Mouse (Mus musculus) E14TG2a.4 (cell line): ENCODE data around the gene Rnase10.

ENCODE experiments used
- CTCF ChIP-seq: conservative IDR thresholded peaks from 2 replicates; pipeline ENCODE4 v1.5.1; 2014; ENCODE audit warnings: low read length
- NANOG ChIP-seq: IDR thresholded peaks from 2 replicates; pipeline ENCODE4 v1.6.1; 2014; ENCODE audit warnings: borderline replicate concordance, low read length, mixed read lengths
- POU5F1 ChIP-seq: IDR thresholded peaks from 2 replicates; pipeline ENCODE4 v1.6.1; 2014; ENCODE audit warnings: low read length, borderline replicate concordance

DNA sequence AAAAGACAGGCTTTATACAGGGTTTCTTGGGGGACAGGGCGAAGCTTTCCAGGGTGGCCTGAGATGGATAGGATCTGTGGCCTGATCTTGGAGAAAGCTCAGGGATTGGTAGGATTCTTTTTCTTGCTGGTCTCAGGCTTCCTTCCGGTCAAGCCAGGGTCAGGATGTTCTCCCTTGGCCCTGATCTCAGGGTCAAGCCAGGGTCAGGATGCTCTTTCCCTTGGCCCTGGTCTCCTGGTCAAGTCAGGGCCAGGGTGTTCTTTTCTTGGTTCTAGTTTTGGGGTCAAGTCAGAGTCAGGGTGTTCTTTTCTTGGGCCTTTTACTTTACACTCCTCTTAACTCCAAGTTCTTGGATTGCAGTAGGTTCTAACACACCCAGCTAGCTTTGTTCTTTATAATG lies 19.9 kb upstream of the Rnase10 start:
- TF ChIP-seq CTCF (no peak), NANOG (no peak), POU5F1 (no peak)
